Mouse (Mus musculus) olfactory bulb, adult 2 months (tissue): ENCODE results near the gene Galk1.

Experiments used
- CTCF ChIP-seq: fragments of 200-500 bp; IDR thresholded peaks from 2 replicates; pipeline ENCODE4 v1.5.1; 2012; ENCODE audit warnings: low read depth, mild to moderate bottlenecking, low read length, moderate library complexity; ENCODE audit not compliant: insufficient read depth
- POLR2A ChIP-seq: fragments of 200-500 bp; IDR thresholded peaks from 2 replicates; pipeline ENCODE4 v1.6.1; 2012; ENCODE audit warnings: mild to moderate bottlenecking, low read depth, low read length, moderate library complexity; ENCODE audit not compliant: insufficient read depth

DNA sequence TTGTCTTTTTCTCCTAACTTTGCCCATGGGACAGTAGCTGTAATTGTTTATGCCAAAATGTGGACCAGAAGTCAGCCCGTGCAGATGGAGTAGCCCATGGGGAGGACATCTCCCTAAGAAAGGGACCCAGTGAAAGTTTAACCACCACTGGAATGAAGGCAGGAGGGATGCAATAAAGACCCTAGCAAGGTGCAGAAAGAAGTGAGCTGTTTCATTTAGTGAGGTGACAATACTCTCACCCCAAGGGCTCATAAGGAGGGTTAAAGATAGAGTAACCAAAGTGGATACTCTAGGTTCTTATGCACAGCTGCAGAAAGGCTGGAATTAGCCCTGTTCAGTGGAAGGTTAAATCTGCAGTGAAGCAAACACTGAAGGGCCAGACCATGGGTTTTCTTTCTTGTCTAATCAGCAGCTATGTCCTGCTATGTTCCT, 6.9 kb upstream of the Galk1 start:
- TF ChIP-seq CTCF (no peak), POLR2A (no peak)
